Mouse (Mus musculus) heart, adult 2 months (tissue): ENCODE measurements at regions not wholly inside any gene's neighbourhood (a gene's known extent, or its start where the extent isn't known, plus 50 kb on each side); places are given as distances from the start of the nearest gene placed in this dataset.
"Not testable (repeated sequence)": the region's sequence is repeated elsewhere in the genome, so short reads cannot be mapped to it uniquely, and the experiment has no call there.

Source experiments
- DNase-seq, 2 experiments: peaks; one replicate each; pipeline ENCODE4 v3.0.0; 2021
- H3K27ac ChIP-seq: fragments of 200-600 bp; 2 replicates; pipeline ENCODE4 v1.8.1; 2022
- H3K27me3 ChIP-seq: fragments of 200-500 bp; 2 replicates; pipeline ENCODE4 v1.6.1; 2012; ENCODE audit warnings: mild to moderate bottlenecking, low read length, inconsistent platforms, mixed read lengths; ENCODE audit not compliant: control insufficient read depth, insufficient read depth
- H3K36me3 ChIP-seq: fragments of 200-500 bp; 2 replicates; pipeline ENCODE4 v1.6.1; 2012; ENCODE audit warnings: low read length, inconsistent platforms; ENCODE audit not compliant: control insufficient read depth, insufficient read depth
- H3K4me1 ChIP-seq: fragments of 200-500 bp; 2 replicates; pipeline ENCODE4 v1.6.1; 2011; ENCODE audit warnings: low read length; ENCODE audit not compliant: control insufficient read depth, insufficient read depth
- H3K4me3 ChIP-seq: fragments of 200-600 bp; 2 replicates; pipeline ENCODE4 v1.8.1; 2022
- H3K79me2 ChIP-seq: fragments of 200-500 bp; replicated peaks from 2 replicates; pipeline ENCODE4 v1.6.1; 2012; ENCODE audit warnings: mild to moderate bottlenecking, inconsistent platforms, low read length, moderate library complexity, mixed read lengths; ENCODE audit not compliant: control insufficient read depth, insufficient read depth
- H3K9ac ChIP-seq: fragments of 200-500 bp; 2 replicates; pipeline ENCODE4 v1.6.1; 2012; ENCODE audit warnings: low read depth, mild to moderate bottlenecking, control low read depth, inconsistent platforms, low read length, mixed read lengths
- CTCF ChIP-seq: fragments of 200-600 bp; IDR thresholded peaks from 2 replicates; pipeline ENCODE4 v1.8.1; 2022; ENCODE audit warnings: antibody characterized with exemption, mild to moderate bottlenecking, moderate library complexity
- EP300 ChIP-seq: fragments of 200-500 bp; IDR thresholded peaks from 2 replicates; pipeline ENCODE4 v1.6.1; 2011; ENCODE audit warnings: low read depth, low read length, control low read depth; ENCODE audit not compliant: insufficient read depth
- POLR2A ChIP-seq: fragments of 200-500 bp; IDR thresholded peaks from 2 replicates; pipeline ENCODE4 v1.6.1; 2011; ENCODE audit warnings: mild to moderate bottlenecking, low read depth, low read length, control low read depth; ENCODE audit not compliant: insufficient read depth
- WGBS: fragments of 180-500 bp; shearing (Covaris S2); methylation state at CpG from one replicate; pipeline ENCODE4 v1.1.7; 2018; 5-methylcytosine and 5-hydroxymethylcytosine counted together
- intact Hi-C: fragments of 180-260 bp; cut with DNase I; formaldehyde crosslinking; loops from one replicate; pipeline ENCODE4 v1.15.1; 2025

- H3K27me3 ChIP-seq, H3K4me3 ChIP-seq, H3K27ac ChIP-seq, H3K4me1 ChIP-seq, H3K36me3 ChIP-seq, H3K9ac ChIP-seq, H3K79me2 ChIP-seq, DNase-seq, intact Hi-C loops: not testable (repeated sequence)
- WGBS, result 13% methylated on average over 2 of the region's 2 CpGs
Measured at GRCm38 (mm10) chr17:9066633-9067032, 78.5 kb downstream of the 1700010I14Rik start.

GRCm38 (mm10) chr17:9068859-9069602, 80.9 kb downstream of the 1700010I14Rik start:
- no peaks in the 10 kb centered on the region for H3K79me2 ChIP-seq
- no peak overlapping the region for H3K9ac ChIP-seq
- no peak for DNase-seq
- intact Hi-C loops, result no loop called here
- no peak overlapping the region for H3K27ac ChIP-seq
- no peaks in the 10 kb centered on the region for H3K36me3 ChIP-seq
- no peaks in the 10 kb centered on the region for H3K27me3 ChIP-seq
- H3K4me3 ChIP-seq, result no peak overlapping the region
- H3K4me1 ChIP-seq, result no peaks in the 10 kb centered on the region
- 83% methylated on average over 5 of the region's 5 CpGs for WGBS
- no peak for TF ChIP-seq POLR2A
- TF ChIP-seq CTCF, result no peak
- TF ChIP-seq EP300, result no peak

- Histone ChIP-seq H3K4me3 (no peak overlapping the region), H3K27me3 (no peaks in the 10 kb centered on the region), H3K27ac (no peak overlapping the region), H3K9ac (no peak overlapping the region), H3K79me2 (no peaks in the 10 kb centered on the region), H3K36me3 (no peaks in the 10 kb centered on the region), H3K4me1 (no peaks in the 10 kb centered on the region)
- no peak for TF ChIP-seq POLR2A
- TF ChIP-seq EP300, result no peak
- TF ChIP-seq CTCF, result no peak
- WGBS, result 87% methylated on average over 5 of the region's 5 CpGs
- intact Hi-C loops, result no loop called here
- DNase-seq, result no peak
Measured at GRCm38 (mm10) chr17:9083629-9084028, 95.5 kb downstream of the 1700010I14Rik start.

GRCm38 (mm10) chr17:9127866-9128265, 139.7 kb downstream of the 1700010I14Rik start:
- 62% methylated on average over 8 of the region's 8 CpGs for WGBS
- no peak overlapping the region for H3K27ac ChIP-seq

GRCm38 (mm10) chr17:9145605-9146223, 157.6 kb downstream of the 1700010I14Rik start:
- DNase-seq, result no peak
- 52% methylated on average over 6 of the region's 6 CpGs for WGBS
- Histone ChIP-seq H3K9ac (no peak overlapping the region), H3K27me3 (0 out of 2 replicates have a peak, but pooled peaks cover 2% of the 10 kb centered on the region), H3K36me3 (no peaks in the 10 kb centered on the region), H3K4me1 (no peaks in the 10 kb centered on the region), H3K27ac (no peak overlapping the region), H3K4me3 (no peak overlapping the region), H3K79me2 (no peaks in the 10 kb centered on the region)
- intact Hi-C loops, result loop anchor here (5.0 kb wide), 1 partner anchor 113 kb away; no protein-coding TSS in a partner anchor
- peak; percentile 52 for TF ChIP-seq CTCF
- TF ChIP-seq POLR2A, result no peak

More at GRCm38 (mm10) chr17:9127866-9128265, 139.7 kb downstream of the 1700010I14Rik start:
- Histone ChIP-seq H3K36me3 (no peaks in the 10 kb centered on the region), H3K4me3 (no peak overlapping the region), H3K27me3 (no peaks in the 10 kb centered on the region), H3K9ac (no peak overlapping the region), H3K4me1 (no peaks in the 10 kb centered on the region), H3K79me2 (no peaks in the 10 kb centered on the region)
- no peak for DNase-seq
- intact Hi-C loops, result no loop called here
- no peak for TF ChIP-seq EP300
- TF ChIP-seq CTCF, result no peak
- TF ChIP-seq POLR2A, result no peak

GRCm38 (mm10) chr17:9150654-9151053, 162.5 kb downstream of the 1700010I14Rik start:
- Histone ChIP-seq H3K9ac (no peak overlapping the region), H3K4me1 (no peaks in the 10 kb centered on the region), H3K27ac (no peak overlapping the region), H3K79me2 (no peaks in the 10 kb centered on the region), H3K27me3 (no peaks in the 10 kb centered on the region), H3K4me3 (no peak overlapping the region), H3K36me3 (no peaks in the 10 kb centered on the region)
- TF ChIP-seq POLR2A (no peak), EP300 (no peak), CTCF (peak; percentile 47)
- intact Hi-C loops, result no loop called here
- no peak for DNase-seq
- WGBS, result 89% methylated on average over 1 of the region's 1 CpGs
